Mouse (Mus musculus) cerebellum, adult 2 months (tissue): ENCODE results near the gene Nfyb.

Source experiments
- CTCF ChIP-seq: fragments of 200-500 bp; IDR thresholded peaks from 2 replicates; pipeline ENCODE4 v1.5.1; 2011; ENCODE audit warnings: low read depth, mild to moderate bottlenecking, control low read depth, low read length, moderate library complexity, borderline replicate concordance; ENCODE audit not compliant: insufficient read depth
- POLR2A ChIP-seq: fragments of 200-500 bp; IDR thresholded peaks from 2 replicates; pipeline ENCODE4 v1.6.1; 2011; ENCODE audit warnings: low read length, control low read depth, borderline replicate concordance; ENCODE audit not compliant: insufficient read depth

DNA sequence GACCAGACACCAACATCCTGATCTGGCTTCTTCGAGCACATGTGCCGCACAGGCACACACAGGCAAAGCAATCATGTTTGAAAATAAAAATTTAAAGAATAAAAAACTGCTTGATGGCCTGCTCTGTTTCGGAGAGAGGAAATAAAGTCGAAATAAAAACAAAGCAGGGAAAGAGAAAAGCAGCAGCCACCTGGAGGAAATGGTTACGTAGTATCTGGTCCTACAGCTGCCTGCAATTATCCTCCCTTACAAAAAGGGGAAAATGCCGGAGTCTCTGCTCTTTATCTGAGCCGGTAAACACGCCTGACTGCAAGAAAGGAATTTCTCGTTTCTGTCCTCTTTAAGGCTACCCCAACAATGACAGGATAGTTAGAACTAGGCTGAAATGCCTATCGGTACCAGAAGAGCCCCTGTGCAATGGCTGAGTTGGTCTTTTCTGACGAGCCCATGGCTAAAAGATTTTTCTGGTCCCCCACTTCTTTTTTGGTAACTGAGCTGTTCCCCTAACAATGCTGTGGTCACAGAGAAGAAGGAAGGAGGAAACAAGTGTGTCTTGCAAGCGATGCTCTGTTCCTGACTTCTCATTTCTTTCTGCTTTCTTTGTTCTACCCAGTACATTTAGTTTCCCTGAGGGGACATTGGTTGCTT is 32.7 kb upstream of the Nfyb start:
- TF ChIP-seq POLR2A (no peak), CTCF (no peak)
